In genomic region chr7:24902630-24903443, GRCm38 (mm10) we compare ENCODE assay signal across 7 mouse cellular contexts. TPM values are rescaled to one million over a fixed set of nuclear protein-coding genes. Genes with fewer than 3 reads are reported as not detected.
DNase-seq lines count a peak whose midpoint lies in the region; ATAC-seq lines count a peak whose summit lies in the region.

Gene Arhgef1, plus strand, starts transcription at chr7:24902912.

- ATAC-seq in activated CD4-positive, CD25-positive, alpha-beta regulatory T cell, adult 4 months = no peak
- no peak for ATAC-seq in hindbrain, embryonic 16.5 days
- ATAC-seq in megakaryocyte-erythroid progenitor cell, adult 5-6 weeks (replicated peaks; ENCODE audit: low FRiP score, low TSS enrichment, poor library complexity, severe bottlenecking) = 0 out of 2 replicates have a peak, but pooled peaks have one; percentile 24

- H3K9me3 ChIP-seq in hindbrain, embryonic 16.5 days (ENCODE audit: control insufficient read depth, low read length) = no peaks in the 10 kb centered on the region

- H3K36me3 ChIP-seq in hindbrain, embryonic 16.5 days (ENCODE audit: control insufficient read depth, insufficient read depth, low read length) = no peaks in the 10 kb centered on the region

- 8% methylated on average over 48 of the region's 68 CpGs for WGBS in hindbrain, embryonic 16.5 days

- H3K4me2 ChIP-seq in hindbrain, embryonic 16.5 days (ENCODE audit: low read length) = peak within 1 kb of the TSS; percentile 79

- peak; percentile 70 for DNase-seq in cerebellum, adult 9-11 months
- DNase-seq in gastrocnemius, postnatal 10 days = peak; percentile 64
- peak; percentile 43 to 47 for DNase-seq in left cerebral cortex, postnatal 36 days (ENCODE audit: low spot score in 2 of 2)
- peak; percentile 69 for DNase-seq in spleen, adult 12 weeks (ENCODE audit: low spot score)

- H3K27ac ChIP-seq in hindbrain, embryonic 16.5 days (ENCODE audit: low read depth, low read length) = peak within 1 kb of the TSS; percentile 62

- no peaks in the 10 kb centered on the region for H3K27me3 ChIP-seq in hindbrain, embryonic 16.5 days (replicated peaks; ENCODE audit: control insufficient read depth, insufficient read depth, low read length)

- H3K9ac ChIP-seq in hindbrain, embryonic 16.5 days (ENCODE audit: low read depth, low read length) = peak within 1 kb of the TSS; percentile 80

- intact Hi-C loops in left cerebral cortex, postnatal 36 days (cut with DNase I) = no loop called here

- peaks cover 13% of the 10 kb centered on the region for H3K4me1 ChIP-seq in hindbrain, embryonic 16.5 days (ENCODE audit: control insufficient read depth, insufficient read depth, low read depth, low read length)

- H3K4me3 ChIP-seq in hindbrain, embryonic 16.5 days (ENCODE audit: low read length) = peak within 1 kb of the TSS; percentile 62

RNA-seq across cellular contexts. Expression of gene Arhgef1, which starts in this region (rescaled TPM):
- polyA plus RNA-seq in activated CD4-positive, CD25-positive, alpha-beta regulatory T cell, adult 4 months (2017; shearing (Covaris generic)) = 100 to 1,000 TPM; 164 to 173 TPM
- 10 to 100 TPM; 40.7 to 64.0 TPM for total RNA-seq in gastrocnemius, postnatal 10 days (2021)
- 47.0 and 62.1 TPM in 2 replicates for polyA plus RNA-seq in hindbrain, embryonic 16.5 days (2015; fragmentation: Nextera tagmentation; extraction: Ambion mirVana)
- total RNA-seq in left cerebral cortex, postnatal 36 days (2021) = 10 to 100 TPM; 58.2 to 98.5 TPM
- total RNA-seq in megakaryocyte-erythroid progenitor cell, adult 5-6 weeks (2014; fragmentation: Nextera tagmentation) = 104 and 120 TPM in 2 replicates
- total RNA-seq in megakaryocyte-erythroid progenitor cell, adult 5-6 weeks (2017) = 21.9 and 32.8 TPM in 2 replicates
